Mouse (Mus musculus) erythroblast, embryonic 14.5 days (primary cell): ENCODE measurements around the gene Rptor. TPM values are rescaled to one million over a fixed set of nuclear protein-coding genes. Genes with fewer than 3 reads are reported as not detected.

Experiments used
- H3K27me3 ChIP-seq: 2 replicates; pipeline ENCODE4 v1.6.1; 2012; ENCODE audit warnings: inconsistent platforms; ENCODE audit not compliant: control insufficient read depth
- H3K36me3 ChIP-seq: 2 replicates; pipeline ENCODE4 v1.6.1; 2012; ENCODE audit warnings: mild to moderate bottlenecking, inconsistent platforms; ENCODE audit not compliant: control insufficient read depth
- H3K4me1 ChIP-seq: 2 replicates; pipeline ENCODE4 v1.6.1; 2012; ENCODE audit warnings: inconsistent platforms; ENCODE audit not compliant: control insufficient read depth
- H3K4me3 ChIP-seq: replicated peaks from 2 replicates; pipeline ENCODE3; 2012; ENCODE audit warnings: moderate library complexity, mild to moderate bottlenecking, inconsistent platforms
- H3K9me3 ChIP-seq: 2 replicates; pipeline ENCODE4 v1.6.1; 2012; ENCODE audit warnings: low read length, inconsistent platforms, mixed read lengths; ENCODE audit not compliant: control insufficient read depth
- GATA1 ChIP-seq: IDR thresholded peaks from 2 replicates; pipeline ENCODE4 v1.6.1; 2012; ENCODE audit warnings: low read length, inconsistent platforms, mixed read lengths
- TAL1 ChIP-seq: IDR thresholded peaks from 3 replicates; pipeline ENCODE4 v1.6.1; 2012; ENCODE audit warnings: low read length, inconsistent platforms, mixed read lengths
- polyA plus RNA-seq: library from polyadenylated mRNA; stranded (reverse); fragments of >175 nt; gene quantifications from 2 replicates; pipeline ENCODE4 v1.2.3, GENCODE M21; 2012

Rptor gene
- polyA plus RNA-seq, 1 experiment: 1.5 TPM

DNA sequence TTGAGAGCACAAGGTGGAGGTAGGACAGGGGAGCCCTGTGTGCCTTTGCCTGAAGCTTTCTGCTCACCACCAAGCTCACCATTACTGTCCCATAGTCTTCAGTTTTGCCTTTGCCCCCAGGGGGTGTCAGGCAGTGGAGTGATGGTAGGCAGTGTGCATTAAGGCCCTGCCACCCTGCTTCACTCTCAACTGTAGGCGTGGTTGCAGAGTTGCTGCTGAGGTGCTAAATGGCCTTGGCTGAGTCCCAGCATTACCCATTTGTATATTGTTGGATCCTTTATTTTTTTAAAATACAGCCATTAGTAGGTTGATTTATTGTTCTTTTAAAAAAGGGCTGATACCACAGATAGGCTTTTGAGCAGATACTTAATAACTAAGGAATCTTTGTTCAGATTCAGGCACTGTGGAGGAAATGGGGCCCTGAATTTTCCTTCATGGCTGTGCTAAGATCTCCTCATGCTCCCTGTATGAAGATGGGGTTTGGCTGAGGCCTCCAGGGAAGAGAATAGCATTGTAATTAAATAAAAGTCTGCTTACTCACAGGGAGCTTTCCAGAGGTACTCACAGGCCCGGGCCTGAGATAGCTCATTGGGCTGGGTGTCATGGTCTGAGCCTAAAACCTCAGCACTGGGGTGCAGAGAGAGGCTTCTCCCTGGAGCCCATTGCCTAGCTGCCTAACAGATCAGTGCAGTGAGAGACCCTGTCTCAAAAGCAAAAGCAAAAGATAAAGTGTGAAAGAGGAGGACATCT is 83.4 kb downstream of the Rptor start:
- Histone ChIP-seq H3K27me3 (no peaks in the 10 kb centered on the region), H3K36me3 (peaks cover 39% of the 10 kb centered on the region), H3K4me3 (no peak overlapping the region), H3K4me1 (peaks cover 28% of the 10 kb centered on the region), H3K9me3 (no peaks in the 10 kb centered on the region)
- TF ChIP-seq GATA1: no peak

DNA sequence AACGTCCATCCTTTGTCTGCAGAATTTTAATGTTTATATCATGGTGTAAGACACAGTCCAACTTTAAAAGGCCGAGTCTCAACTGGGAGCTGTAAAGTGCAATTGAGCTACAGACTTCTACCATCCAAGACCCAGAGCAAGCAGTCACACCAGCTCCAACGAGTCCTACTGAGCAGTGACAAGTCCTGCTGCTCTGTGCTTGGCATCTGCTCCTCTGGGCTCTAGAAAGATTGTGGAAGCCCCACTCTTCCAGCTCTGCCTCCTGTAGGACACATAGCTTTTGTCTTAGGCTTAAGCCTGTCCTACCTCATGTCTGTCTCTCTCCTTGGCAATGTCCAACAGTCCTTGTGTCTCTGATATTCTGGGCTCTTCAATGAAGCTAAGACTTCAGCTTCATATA is 84.6 kb downstream of the Rptor start:
- Histone ChIP-seq H3K27me3 (no peaks in the 10 kb centered on the region), H3K4me1 (peaks cover 27% of the 10 kb centered on the region), H3K36me3 (peaks cover 42% of the 10 kb centered on the region), H3K4me3 (no peak overlapping the region), H3K9me3 (no peaks in the 10 kb centered on the region)
- TF ChIP-seq GATA1 (no peak), TAL1 (no peak)

DNA sequence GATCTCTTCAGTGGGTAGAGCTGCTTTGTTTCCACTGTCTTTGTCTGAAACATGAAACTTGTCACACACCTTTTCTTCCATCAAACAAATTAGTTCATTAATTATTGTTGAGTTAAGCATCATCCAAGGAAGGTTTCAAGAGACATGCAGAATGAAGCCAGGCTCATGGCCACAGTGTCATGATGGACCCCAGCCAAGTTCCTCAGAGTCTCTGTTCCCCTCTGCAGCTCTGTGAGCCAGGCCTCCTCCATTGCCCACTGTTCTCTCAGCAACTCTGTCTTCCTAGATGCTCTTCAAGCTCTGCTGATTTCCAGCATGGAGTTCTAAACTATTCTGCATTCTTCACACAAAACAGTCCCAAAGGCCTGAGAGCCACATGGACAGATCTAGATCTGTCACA is 85.3 kb downstream of the Rptor start:
- Histone ChIP-seq H3K4me3 (no peak overlapping the region), H3K36me3 (peaks cover 39% of the 10 kb centered on the region), H3K27me3 (no peaks in the 10 kb centered on the region), H3K9me3 (no peaks in the 10 kb centered on the region), H3K4me1 (peaks cover 23% of the 10 kb centered on the region)
- TF ChIP-seq GATA1 (no peak), TAL1 (no peak)

DNA sequence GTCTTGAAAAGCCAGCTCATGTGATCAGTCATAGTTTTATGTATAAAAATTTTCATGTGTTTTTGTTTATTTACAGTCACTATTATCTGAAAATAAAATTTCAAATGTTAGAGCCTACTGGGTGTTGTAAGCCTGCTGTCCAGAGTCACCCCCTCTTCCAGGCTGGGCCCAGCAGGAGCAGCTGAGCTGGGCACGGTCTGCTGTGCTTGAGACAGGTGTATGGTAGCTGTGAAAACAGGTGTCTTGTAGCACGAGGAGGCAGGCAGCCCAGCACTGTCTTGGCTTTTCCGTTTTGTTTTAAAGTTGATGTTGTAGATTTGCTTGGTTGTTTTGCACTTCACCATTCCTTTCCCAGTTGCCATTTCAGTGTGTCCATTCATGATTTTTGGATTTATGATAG is 87.2 kb downstream of the Rptor start:
- Histone ChIP-seq H3K27me3 (no peaks in the 10 kb centered on the region), H3K9me3 (no peaks in the 10 kb centered on the region), H3K36me3 (peaks cover 26% of the 10 kb centered on the region), H3K4me3 (no peak overlapping the region), H3K4me1 (peaks cover 11% of the 10 kb centered on the region)
- no peak for TF ChIP-seq GATA1
- TF ChIP-seq TAL1: no peak

DNA sequence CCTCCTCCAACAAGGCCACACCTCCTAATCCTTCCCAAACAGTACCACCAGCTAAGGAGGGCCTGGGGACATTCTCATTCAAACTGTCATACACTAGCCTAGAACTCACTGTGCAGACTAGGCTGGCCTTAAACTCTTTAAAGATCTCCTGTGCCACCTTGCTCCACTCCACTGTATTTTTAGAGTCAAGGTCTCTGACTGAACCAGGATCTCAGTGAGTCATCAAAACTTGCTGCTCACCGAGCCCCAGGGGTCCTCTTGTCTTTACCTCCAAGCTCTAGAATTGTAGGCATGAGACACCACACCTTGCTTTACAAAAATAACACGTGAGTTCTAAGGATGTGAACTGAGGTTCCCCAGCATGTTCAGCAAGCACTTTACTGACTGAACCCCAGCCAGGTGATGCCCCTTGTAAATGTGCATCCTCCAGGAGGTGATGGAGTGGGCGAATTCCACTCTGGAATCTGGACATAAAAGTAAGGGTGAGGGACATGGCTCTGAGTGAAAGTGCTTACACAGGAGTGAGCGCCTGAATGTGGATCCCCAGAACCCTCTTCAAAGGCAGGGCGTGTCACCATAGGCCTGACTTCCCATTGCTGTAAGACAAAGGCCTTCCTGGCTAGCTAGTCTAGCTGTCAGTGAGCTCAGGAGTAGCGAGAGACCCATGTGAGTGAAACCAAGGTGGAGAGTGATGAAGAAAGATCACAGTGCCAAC is 89.6 kb downstream of the Rptor start:
- no peak for TF ChIP-seq TAL1
- no peaks in the 10 kb centered on the region for H3K27me3 ChIP-seq
- no peak overlapping the region for H3K4me3 ChIP-seq
- peaks cover 27% of the 10 kb centered on the region for H3K36me3 ChIP-seq
- peaks cover 6% of the 10 kb centered on the region; the same call in 1 of the 2 replicates for H3K4me1 ChIP-seq
- H3K9me3 ChIP-seq: no peaks in the 10 kb centered on the region

DNA sequence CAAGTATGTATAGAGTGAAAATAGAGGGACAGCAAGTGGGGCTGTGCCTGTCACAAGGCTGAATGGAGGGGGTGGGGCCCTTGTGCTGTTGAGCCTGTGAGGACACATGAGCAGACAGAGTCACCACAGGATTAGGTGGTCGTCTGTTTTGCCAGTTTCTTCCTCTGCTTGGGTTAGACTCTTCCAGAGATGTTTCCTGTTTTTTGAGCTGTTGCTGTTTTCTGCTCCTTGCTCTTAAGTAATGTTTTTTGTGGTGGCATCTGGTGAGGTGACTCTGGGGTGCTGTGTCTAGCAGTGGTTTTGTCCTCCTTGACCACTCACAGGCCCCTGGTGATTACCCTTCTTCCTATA is 90.2 kb downstream of the Rptor start:
- H3K4me1 ChIP-seq: peaks cover 6% of the 10 kb centered on the region; the same call in 1 of the 2 replicates
- H3K4me3 ChIP-seq: no peak overlapping the region
- TF ChIP-seq TAL1 (no peak), GATA1 (no peak)
- no peaks in the 10 kb centered on the region for H3K27me3 ChIP-seq
- H3K9me3 ChIP-seq: no peaks in the 10 kb centered on the region
- H3K36me3 ChIP-seq: peaks cover 22% of the 10 kb centered on the region

DNA sequence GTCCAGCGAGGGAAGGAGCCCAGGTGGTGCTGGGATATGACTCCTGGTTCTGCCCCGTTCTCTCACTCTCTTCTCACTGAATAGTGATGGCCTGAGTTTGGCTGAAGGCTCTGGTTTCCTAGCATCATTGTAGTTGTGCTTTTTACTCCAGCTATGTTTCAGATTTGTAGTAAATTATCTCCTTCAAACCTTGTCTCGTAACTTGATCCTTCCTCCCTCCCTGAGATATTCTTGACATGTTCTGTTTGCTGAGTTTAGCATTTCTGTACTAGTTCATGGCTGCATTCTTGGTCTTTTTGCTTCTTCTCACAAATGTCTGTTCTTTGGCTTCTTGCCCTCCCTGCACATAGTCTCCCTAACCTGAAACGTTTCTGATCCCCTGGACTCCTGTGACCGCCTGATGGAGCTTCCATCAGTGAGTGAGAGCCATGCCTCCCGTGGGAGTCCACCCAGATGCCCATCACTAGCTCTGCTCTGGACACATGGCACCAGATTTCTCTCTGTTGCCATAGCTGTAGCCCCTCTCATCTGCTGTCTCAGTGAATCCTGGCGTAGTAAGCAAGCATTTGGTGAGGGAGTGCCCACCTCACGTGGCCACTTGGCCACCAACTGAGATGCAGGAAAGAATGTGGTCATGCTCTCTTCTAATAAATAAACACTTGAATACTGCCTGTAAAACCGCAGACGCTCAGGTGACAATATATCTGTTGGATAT is 91.6 kb downstream of the Rptor start:
- no peak overlapping the region for H3K4me3 ChIP-seq
- H3K36me3 ChIP-seq: peaks cover 15% of the 10 kb centered on the region
- H3K9me3 ChIP-seq: no peaks in the 10 kb centered on the region
- TF ChIP-seq TAL1 (no peak), GATA1 (no peak)
- no peaks in the 10 kb centered on the region for H3K27me3 ChIP-seq
- peaks cover 6% of the 10 kb centered on the region; the same call in 1 of the 2 replicates for H3K4me1 ChIP-seq

DNA sequence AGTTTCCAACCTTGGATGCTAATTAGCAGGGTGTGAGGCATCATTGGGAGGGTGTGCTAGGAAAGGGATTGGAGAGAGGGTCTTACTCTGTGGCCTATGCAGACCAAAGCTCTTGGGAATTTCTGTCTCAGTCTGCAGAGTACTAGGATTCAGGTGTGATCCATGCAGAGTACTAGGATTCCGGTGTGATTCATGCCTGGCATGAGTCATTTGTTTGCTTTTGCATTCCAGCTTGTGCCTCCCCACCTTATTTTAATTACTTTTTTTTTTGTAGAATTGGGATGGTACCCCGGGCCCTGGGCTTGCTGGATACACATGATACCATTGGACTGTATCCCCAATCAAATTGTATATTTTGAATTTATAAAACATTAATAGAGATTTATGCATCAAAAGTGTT is 93.7 kb downstream of the Rptor start:
- Histone ChIP-seq H3K4me3 (no peak overlapping the region), H3K36me3 (peaks cover 6% of the 10 kb centered on the region; the same call in 1 of the 2 replicates)

DNA sequence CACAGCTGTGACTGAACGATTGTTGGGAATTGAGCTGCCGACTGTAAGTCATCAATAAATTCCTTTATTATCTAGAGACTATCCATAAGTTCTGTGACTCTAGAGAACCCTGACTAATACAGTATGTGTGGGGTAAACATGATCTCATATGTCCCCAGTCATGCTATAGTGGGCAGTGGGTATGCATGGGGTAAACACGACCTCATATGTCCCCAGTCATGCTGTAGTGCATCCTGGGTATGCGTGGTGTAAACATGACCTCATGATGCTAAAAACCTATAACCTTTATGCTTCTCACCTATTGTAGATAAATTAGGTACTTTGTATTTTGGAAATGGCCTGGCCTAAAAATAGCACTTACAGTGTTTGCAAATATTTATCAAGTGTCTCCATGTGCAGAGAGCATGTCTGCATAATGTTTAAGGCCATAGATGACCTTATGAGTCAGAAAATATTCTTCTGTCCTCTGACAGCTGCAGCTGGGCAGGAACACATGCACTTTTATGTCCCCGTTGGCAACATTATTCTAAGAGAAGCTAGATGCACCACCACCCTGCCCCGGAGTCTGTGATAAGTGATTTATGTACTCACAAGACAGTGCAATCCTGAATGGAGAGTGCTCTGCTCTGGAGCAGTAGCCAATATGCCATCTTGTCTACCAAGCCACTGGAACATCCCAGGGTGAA is 102.8 kb downstream of the Rptor start:
- Histone ChIP-seq H3K4me3 (no peak overlapping the region), H3K4me1 (no peaks in the 10 kb centered on the region), H3K27me3 (no peaks in the 10 kb centered on the region), H3K9me3 (no peaks in the 10 kb centered on the region), H3K36me3 (peaks cover 4% of the 10 kb centered on the region)
- no peak for TF ChIP-seq GATA1
- TF ChIP-seq TAL1: no peak

More for the DNA sequence above, 93.7 kb downstream of the Rptor start:
- no peaks in the 10 kb centered on the region for H3K9me3 ChIP-seq
- H3K27me3 ChIP-seq: no peaks in the 10 kb centered on the region
- TF ChIP-seq TAL1 (no peak), GATA1 (no peak)
- peaks cover 3% of the 10 kb centered on the region; the same call in 1 of the 2 replicates for H3K4me1 ChIP-seq
